Mouse (Mus musculus) thymus, adult 18-20 months (tissue): ENCODE data around the gene Trim6.
"Not testable (repeated sequence)": the region's sequence is repeated elsewhere in the genome, so short reads cannot be mapped to it uniquely, and the experiment has no call there.

Experiments
- DNase-seq, 2 experiments: peaks; one replicate each; pipeline ENCODE4 v3.0.0; 2022; ENCODE audit warnings: mixed read lengths in 2 of 2

The Trim6 gene

GRCm38 (mm10) chr7:104218701-104219569, at the start of gene Trim6:
Gene Trim6 (plus strand): TSS chr7:104218793.
- peak in 1 of 2 experiments; percentile 16 for DNase-seq

GRCm38 (mm10) chr7:104169634-104170204, 48.9 kb upstream of the Trim6 start:
- DNase-seq: peak in 1 of 2 experiments; percentile 9

- no peak for DNase-seq
Measured at GRCm38 (mm10) chr7:104175085-104175484, 43.5 kb upstream of the Trim6 start.

- no peak for DNase-seq
Measured at GRCm38 (mm10) chr7:104178422-104179054, 40.1 kb upstream of the Trim6 start.

DNA sequence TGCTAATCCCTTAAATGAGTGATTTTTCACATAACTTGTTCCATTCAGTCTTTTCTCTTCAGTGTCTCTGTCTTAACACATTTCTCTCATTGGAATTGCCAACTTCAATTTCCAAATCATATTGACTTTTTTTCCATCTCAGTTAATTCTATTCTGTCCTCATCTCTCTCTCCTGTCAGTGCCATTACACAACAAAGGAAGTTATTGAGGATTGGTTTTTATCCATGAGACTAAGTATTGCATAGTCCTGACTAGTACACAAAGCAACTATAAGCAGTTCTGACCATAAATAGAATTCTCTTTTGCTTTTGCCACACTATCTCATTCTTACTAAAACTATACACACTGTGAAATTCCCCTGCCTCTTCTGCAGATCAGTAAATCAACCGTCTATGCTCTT, 39.5 kb upstream of the Trim6 start:
- no peak for DNase-seq

GRCm38 (mm10) chr7:104183292-104183691, 35.3 kb upstream of the Trim6 start, which contains the start of gene Olfr648:
Gene Olfr648 (minus strand): TSS chr7:104183392.
- no peak for DNase-seq

DNA sequence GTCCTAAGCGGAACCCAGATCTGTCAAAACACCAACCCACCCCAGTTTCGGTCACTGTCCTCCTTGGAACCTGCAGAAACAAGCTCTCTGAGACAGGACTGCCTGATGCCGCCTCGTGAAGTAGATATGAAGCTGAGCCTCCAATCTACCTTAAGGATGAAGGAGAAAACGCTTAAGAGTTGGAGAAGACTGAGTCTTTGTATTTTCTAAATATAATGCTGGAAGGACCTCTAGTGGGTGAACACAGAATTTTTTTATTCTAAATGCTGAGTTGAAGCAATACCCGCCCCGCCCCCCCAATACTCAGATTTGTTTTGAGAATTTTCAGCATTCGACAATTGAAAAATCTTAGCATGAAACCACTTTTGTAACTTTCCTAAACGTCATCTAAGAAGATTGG, 27.3 kb upstream of the Trim6 start:
- no peak for DNase-seq

- DNase-seq: no peak
Measured at GRCm38 (mm10) chr7:104195885-104196284, 22.7 kb upstream of the Trim6 start, which contains the start of gene Olfr649. Gene Olfr649 (minus strand): TSS chr7:104195985.

DNA sequence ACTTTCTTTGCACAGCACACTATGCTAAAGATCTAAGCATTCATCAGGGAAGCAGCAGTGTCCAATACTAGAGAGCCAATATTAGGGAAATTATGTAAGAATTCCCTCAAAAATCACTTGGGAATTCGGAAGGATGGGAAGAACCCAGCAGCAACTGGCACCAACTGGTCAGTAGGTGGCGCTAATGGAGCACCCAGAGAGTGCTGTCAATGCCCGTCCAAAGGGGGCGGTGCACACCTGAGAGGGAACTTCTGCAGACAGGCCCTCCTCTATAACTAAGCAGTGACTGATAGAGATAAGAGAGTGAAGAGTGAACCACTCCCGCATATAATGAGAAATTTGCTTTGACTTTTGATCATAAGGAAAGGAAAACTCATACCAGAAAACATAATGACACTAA, 18.8 kb upstream of the Trim6 start:
- DNase-seq: peak; percentile 29 to 41

- DNase-seq: no peak
Measured at GRCm38 (mm10) chr7:104206197-104206596, 12.4 kb upstream of the Trim6 start.

- DNase-seq: no peak
Measured at GRCm38 (mm10) chr7:104216011-104216535, 2.5 kb upstream of the Trim6 start.

DNA sequence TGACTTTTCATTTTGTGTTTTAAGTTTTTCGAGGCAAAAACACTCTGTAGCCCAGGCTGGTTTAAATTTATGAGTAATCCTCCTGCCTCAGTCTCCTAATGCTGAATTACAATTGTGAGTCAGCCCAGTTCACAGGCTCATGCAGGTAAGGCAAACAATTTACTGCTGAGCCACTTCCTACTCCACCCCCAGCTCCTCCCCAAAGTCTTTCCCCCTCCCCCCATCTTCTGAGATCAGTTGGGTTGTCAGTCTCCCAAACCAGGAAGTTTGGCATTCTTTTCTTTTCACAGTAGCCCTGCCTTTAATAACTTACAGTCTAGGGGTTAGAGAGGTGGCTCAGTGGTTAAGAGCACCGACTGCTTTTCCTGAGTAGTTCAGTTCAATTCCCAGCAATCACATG, 712 bp upstream of the Trim6 start:
- DNase-seq: no peak

GRCm38 (mm10) chr7:104231203-104231602, 12.6 kb downstream of the Trim6 start:
- DNase-seq: no peak

DNA sequence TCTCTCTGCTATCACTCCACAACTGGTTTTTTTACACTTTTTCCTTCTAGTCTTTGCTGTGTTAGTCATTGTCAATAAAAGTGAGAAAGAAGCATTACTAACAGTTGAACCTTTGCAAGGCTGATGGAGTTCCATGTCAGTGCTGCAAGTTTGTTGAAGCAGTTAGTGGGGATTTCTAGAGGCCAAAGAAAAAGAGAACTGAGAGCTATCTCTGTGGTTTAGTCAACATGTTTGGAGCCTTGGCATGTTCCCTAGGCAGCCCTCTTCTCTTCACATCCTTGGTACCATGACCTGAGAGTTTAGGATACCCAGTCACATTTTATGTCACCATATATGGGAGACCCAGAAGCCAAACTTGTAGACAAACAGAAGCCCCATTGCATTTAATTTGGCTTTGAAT, 22.3 kb downstream of the Trim6 start:
- DNase-seq: no peak

- no peak for DNase-seq
Measured at GRCm38 (mm10) chr7:104243616-104244015, 25.0 kb downstream of the Trim6 start.

DNA sequence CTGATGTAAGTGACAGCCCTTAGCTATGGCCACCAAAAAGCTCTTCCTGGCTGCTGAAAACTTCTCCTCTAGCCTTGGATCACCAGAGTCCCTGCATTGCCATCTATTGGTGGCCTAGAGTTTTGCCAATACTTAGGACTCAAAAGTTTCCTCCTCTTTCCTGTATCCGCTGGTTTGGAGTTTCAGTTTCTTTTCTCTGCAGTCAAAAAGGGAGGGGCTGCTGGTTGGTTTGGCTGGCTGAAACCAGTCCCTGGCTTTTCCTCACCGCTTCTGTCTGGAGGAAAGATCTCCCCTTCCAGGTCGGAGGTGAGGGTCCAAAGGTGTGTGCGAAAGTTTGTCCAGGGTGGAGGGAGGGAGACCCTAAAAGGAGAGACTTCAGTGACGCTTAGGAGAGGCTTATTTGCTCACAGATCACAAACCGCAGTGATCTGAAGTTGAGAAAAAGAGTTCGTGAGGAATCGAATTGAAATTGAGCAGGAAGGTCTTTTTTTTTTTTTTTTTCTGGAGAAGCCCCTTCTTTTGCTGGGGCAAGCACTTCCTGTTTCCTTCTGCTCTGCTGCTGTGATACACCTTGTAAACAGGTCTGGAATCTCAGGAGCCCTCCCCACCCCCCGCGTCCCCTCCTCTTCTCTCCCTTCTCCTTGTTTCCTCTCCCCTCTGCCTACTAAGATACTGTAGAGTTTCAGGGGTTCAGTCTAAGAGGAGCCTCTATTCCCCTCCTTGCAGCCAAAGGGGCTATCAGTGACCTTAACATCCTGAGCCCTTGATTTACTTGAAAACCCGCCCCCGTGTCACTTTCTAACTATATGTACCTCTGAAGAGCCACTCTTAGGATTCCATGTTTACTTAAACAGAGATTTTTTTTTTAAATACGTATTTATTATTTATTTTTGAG, 25.9 kb downstream of the Trim6 start, which contains the start of gene Trim34a:
Gene Trim34a, plus strand, starts transcription at position 171 of the 895 bp plus-strand sequence.
- DNase-seq: peak; percentile 17 to 48

DNA sequence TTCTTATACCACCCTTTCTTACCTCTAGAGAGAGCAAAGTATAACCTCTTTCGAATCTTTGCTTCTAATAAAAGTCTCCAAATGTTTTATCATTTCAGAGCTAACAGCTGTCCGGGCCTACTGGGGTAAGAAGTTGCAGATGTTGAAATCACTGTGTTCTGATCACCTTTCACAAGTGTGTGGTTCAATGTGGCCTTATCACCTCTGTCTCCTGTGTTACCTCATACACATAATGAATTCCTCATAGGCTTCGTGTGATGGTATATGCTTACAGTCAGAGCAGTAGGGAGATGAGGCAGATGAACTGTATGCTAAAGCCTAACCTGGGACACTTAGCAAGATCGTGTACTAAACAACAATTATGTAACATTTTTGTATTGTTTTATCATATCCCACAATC, 41.8 kb downstream of the Trim6 start:
- not testable (repeated sequence) for DNase-seq

- DNase-seq: not testable (repeated sequence)
Measured at GRCm38 (mm10) chr7:104265335-104265734, 46.7 kb downstream of the Trim6 start.

GRCm38 (mm10) chr7:104279361-104279760, 60.8 kb downstream of the Trim6 start:
- DNase-seq: not testable (repeated sequence)
